Mouse (Mus musculus) WW6 (cell line): ENCODE measurements around the gene Gnptab.

Experiments
- DNase-seq: peaks from one replicate; pipeline ENCODE4 v3.0.0-alpha.2; 2013; ENCODE audit warnings: low read depth, low spot score

Gnptab gene

DNA sequence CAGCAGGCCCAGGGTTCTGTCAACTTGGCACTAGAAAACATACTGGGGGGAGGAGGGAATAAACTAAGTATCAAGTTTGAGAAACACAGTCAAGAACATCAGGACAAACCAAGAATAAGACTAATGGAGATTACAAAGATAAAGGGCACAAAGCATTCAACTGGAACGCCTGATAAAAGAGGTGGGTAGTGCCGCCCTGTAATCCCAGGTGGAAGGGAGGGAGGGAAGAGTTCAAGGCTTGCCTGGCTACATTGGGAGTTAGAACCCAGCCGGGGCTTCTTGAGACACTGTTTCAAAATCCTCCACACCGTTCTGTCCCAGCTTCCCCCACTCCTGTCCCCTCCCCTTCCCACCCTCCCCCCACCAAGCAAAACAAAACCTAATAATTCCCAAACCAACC, 1.3 kb upstream of the Gnptab start:
- DNase-seq, result no peak

- no peak for DNase-seq
These were observed 1.1 kb downstream of the Gnptab start for GRCm38 (mm10) chr10:88380002-88380401.

DNA sequence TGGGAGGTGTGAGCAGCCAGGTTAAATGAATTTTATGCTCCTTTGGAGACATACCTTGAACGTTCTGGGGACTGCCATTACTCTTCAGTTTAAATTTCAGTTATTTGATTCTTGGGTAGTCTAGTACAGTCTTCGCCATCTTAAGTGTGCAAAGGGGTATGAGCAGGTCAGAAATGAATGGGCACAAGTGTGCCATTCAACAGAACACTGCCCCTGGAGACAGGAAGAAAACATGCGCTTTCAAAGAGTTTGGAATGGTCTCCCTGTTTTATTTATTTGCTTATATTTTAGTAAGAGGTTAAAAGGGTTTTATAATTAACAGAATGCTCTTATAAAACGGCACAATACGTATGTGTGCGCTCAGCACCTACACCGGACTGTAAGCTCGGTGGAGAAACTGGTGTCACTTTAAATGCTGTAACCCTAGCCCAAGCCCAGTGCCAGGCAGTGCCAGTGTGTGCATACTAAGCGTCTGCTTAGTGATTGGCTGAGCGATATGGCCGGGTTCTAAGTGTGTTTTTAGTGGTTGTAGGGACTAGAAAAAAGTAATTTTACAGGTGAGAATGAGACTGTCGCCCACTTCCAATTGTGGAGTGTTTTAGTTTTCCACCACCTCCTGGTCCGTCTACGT, 1.6 kb downstream of the Gnptab start:
- DNase-seq, result no peak

DNA sequence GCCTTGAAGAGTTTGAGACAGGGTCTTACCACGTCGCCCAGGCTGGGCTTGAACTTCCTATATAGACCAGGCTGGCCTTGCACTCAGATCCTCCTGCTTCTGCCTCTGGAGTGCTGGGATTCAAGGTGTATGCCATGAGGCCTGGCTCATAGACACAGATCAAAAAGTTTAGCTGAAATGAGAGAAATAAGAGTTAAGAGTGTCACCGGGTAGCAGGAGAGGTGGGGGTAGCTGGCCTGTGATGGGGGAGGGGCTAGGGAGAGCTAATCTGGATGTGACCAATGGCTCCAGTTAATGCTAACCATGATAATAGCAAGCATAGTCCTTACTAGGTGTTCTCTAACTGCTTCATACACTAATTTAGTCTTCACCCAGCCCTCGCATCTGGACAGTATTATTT, 2.4 kb downstream of the Gnptab start:
- no peak for DNase-seq

GRCm38 (mm10) chr10:88382009-88382408, 3.1 kb downstream of the Gnptab start:
- DNase-seq, result no peak

DNA sequence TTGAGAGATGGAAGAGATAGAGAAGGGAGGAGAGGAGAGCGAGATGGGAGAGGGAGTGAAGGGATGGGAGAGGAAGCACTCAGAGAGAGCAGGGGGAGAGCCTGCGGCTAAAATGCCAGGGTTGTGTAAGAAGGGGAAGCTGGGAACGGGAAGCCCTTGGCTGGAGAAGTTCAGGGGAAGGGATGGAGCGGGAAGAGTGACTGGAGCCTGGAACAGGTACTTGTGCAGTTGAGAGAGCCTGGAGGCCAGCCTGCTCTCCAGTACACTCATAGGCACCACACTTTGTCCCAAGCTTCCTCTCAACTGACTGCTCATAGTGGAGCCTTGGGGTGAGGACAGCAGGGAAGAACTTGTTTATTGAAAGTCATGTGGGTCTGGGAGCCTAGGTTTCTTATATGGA, 4.5 kb downstream of the Gnptab start:
- DNase-seq, result no peak

DNA sequence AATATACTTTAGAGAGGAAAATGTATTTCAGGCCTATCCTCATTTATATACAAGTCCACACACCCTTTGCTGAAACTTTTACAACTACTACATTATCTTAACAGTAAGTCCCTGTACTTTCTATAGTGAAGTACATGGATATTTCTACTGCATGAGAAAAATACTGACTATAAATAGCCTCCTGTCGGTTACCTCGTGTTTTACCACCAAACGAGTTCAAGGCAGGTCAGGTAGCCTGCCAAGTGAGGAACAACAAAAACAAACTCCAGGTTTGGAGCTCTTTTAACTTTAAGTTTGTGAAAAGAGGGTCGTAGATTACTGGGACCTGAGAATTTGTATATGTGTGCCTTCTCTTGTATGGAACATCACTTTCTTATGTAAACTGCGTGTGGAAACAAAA, 5.1 kb downstream of the Gnptab start:
- DNase-seq, result no peak

GRCm38 (mm10) chr10:88385290-88385689, 6.4 kb downstream of the Gnptab start:
- DNase-seq, result no peak

- DNase-seq, result no peak
These were observed 6.8 kb downstream of the Gnptab start for GRCm38 (mm10) chr10:88385758-88386157.

- DNase-seq, result no peak
These were observed 7.3 kb downstream of the Gnptab start for GRCm38 (mm10) chr10:88386251-88386650.

GRCm38 (mm10) chr10:88389576-88389975, 10.6 kb downstream of the Gnptab start:
- DNase-seq, result no peak

GRCm38 (mm10) chr10:88390096-88390790, 11.3 kb downstream of the Gnptab start:
- no peak for DNase-seq

GRCm38 (mm10) chr10:88391495-88391894, 12.6 kb downstream of the Gnptab start:
- DNase-seq, result no peak

- no peak for DNase-seq
These were observed 13.4 kb downstream of the Gnptab start for GRCm38 (mm10) chr10:88392181-88392847.

DNA sequence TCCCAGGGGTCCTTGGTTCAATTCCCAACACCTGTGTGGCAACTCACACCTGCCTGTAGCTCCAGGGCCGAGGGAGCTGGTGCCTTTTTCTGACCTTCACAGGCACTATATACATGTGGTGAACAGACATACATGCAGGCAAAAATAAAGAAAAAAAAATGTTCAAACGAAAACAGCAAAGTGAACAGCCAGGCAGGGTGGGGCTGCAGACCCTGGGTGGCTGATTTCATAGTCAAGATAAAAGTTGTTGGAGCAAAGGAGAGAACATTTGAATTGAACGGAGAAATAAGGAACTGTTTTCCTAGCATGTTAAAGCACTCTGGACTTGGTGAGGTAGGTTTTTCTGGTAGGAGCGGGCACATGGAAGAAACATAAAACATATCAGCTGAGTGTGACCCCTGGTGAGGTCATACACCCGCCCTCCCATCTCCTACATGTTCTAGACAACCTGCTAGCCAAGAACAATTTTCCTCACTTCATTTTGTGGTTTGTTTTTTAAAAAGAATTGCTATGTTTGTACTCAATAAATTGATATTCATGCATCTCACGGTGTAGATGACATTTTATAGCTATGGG, 19.8 kb downstream of the Gnptab start:
- no peak for DNase-seq

- no peak for DNase-seq
These were observed 20.3 kb downstream of the Gnptab start for GRCm38 (mm10) chr10:88399271-88399670.

DNA sequence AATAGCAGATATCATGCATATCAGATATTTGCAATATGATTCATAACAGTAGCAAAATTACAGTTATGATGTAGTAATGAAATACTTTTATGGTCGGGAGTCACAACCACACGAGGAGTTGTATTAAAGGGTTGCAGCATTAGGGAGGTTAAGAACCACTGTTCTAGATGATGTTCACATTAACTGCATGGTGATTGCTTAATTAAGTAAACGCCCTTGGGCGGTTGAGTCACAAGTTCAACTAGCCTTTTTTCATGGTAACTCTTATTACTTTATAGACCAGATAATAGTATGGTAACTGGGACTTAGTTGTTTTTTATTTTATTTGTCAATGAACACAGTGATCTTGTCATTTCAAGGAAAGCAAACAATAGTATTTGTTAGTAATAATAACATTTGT, 24.1 kb downstream of the Gnptab start:
- DNase-seq, result no peak

DNA sequence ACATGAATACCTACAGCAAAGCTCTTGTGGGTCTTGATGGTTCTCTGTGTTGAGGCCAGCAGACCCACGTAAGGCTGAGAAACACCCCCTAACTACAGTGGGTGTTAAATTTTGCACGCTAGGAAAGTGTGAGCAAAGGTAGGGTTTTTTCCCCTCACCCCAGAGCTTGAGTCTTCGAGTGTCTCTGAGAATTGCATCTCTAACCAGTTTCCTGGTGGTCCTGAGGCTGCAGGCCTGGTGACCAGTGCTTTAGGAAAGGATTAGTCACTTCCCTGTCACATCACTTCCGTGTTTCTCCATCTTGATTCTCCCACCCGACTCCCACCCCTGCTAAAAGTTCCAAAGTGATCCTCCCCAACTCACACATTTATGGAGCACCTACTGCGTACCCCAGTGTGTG, 25.3 kb downstream of the Gnptab start:
- DNase-seq, result no peak

- no peak for DNase-seq
These were observed 26.9 kb downstream of the Gnptab start for GRCm38 (mm10) chr10:88405812-88406211.

GRCm38 (mm10) chr10:88407875-88408631, 29.1 kb downstream of the Gnptab start:
- DNase-seq, result no peak

GRCm38 (mm10) chr10:88409751-88410150, 30.8 kb downstream of the Gnptab start:
- no peak for DNase-seq
